Mouse (Mus musculus) spleen, embryonic (tissue): Measurements from ENCODE around the gene Renbp.

Experiments used
- CTCF ChIA-PET: fragments of 350-600 bp; sonication (Branson Sonifier 250); formaldehyde crosslinking; loops from one replicate; lab custom pipeline; 2022; lab: Charles Lee

The Renbp gene

GRCm38 (mm10) chrX:73921285-73921822, 9.3 kb downstream of the Renbp start:
- CTCF ChIA-PET, result interaction anchor here (1.1 kb wide), 1 partner anchor 10 kb away, joined by 3 read pairs; no protein-coding TSS in a partner anchor

GRCm38 (mm10) chrX:73918631-73919030, 12.0 kb downstream of the Renbp start:
- CTCF ChIA-PET, result no interaction called here

GRCm38 (mm10) chrX:73916945-73917344, 13.7 kb downstream of the Renbp start:
- CTCF ChIA-PET, result no interaction called here

GRCm38 (mm10) chrX:73914827-73915703, 15.6 kb downstream of the Renbp start:
- CTCF ChIA-PET, result interaction anchor here (0.7 kb wide), 1 partner anchor 452 kb away, joined by 3 read pairs; no protein-coding TSS in a partner anchor

GRCm38 (mm10) chrX:73911588-73911987, 19.1 kb downstream of the Renbp start:
- CTCF ChIA-PET, result interaction anchor here (0.5 to 0.6 kb wide), 2 partner anchors 8 to 10 kb away, joined by 3 to 9 read pairs; partner anchors contain the start of genes Arhgap4 and Naa10

GRCm38 (mm10) chrX:73911156-73911555, 19.5 kb downstream of the Renbp start:
- CTCF ChIA-PET, result no interaction called here

- CTCF ChIA-PET, result no interaction called here
Measured at GRCm38 (mm10) chrX:73910451-73910850, 20.2 kb downstream of the Renbp start.

- CTCF ChIA-PET, result no interaction called here
Measured at GRCm38 (mm10) chrX:73910049-73910448, 20.6 kb downstream of the Renbp start.

GRCm38 (mm10) chrX:73897959-73898358, 32.7 kb downstream of the Renbp start:
- CTCF ChIA-PET, result no interaction called here

- CTCF ChIA-PET, result interaction anchor here (0.6 kb wide), 1 partner anchor 96 kb away, joined by 3 read pairs; no protein-coding TSS in a partner anchor
Measured at GRCm38 (mm10) chrX:73895719-73896118, 34.9 kb downstream of the Renbp start, which contains the start of gene L1cam. Gene L1cam (minus strand): TSS chrX:73896105.

- CTCF ChIA-PET, result interaction anchor here (0.6 kb wide), 1 partner anchor 838 kb away, joined by 3 read pairs; no protein-coding TSS in a partner anchor
Measured at GRCm38 (mm10) chrX:73892833-73893232, 37.8 kb downstream of the Renbp start.

- CTCF ChIA-PET, result no interaction called here
Measured at GRCm38 (mm10) chrX:73891551-73892152, 39.0 kb downstream of the Renbp start, which contains the start of gene Avpr2. Gene Avpr2 (plus strand): TSS chrX:73892102.

- CTCF ChIA-PET, result interaction anchor here (0.6 kb wide), 1 partner anchor 84 kb away, joined by 4 read pairs; no protein-coding TSS in a partner anchor
Measured at GRCm38 (mm10) chrX:73881463-73881862, 49.2 kb downstream of the Renbp start.

- CTCF ChIA-PET, result interaction anchor here (0.6 kb wide), 1 partner anchor 84 kb away, joined by 4 read pairs; no protein-coding TSS in a partner anchor
Measured at GRCm38 (mm10) chrX:73881036-73881427, 49.6 kb downstream of the Renbp start.

GRCm38 (mm10) chrX:73880194-73881035, 50.2 kb downstream of the Renbp start:
- CTCF ChIA-PET, result interaction anchor here (0.6 kb wide), 1 partner anchor 83 kb away, joined by 4 read pairs; no protein-coding TSS in a partner anchor

- CTCF ChIA-PET, result no interaction called here
Measured at GRCm38 (mm10) chrX:73877014-73877413, 53.6 kb downstream of the Renbp start.

GRCm38 (mm10) chrX:73875881-73876280, 54.8 kb downstream of the Renbp start:
- CTCF ChIA-PET, result no interaction called here
